Mouse (Mus musculus) cortical plate, adult 2 months (tissue): Measurements from ENCODE around the gene Tas1r2.

Experiments
- CTCF ChIP-seq: fragments of 200-500 bp; IDR thresholded peaks from 2 replicates; pipeline ENCODE4 v1.5.1; 2011; ENCODE audit warnings: mild to moderate bottlenecking, control low read depth, low read length; ENCODE audit not compliant: insufficient read depth; ENCODE audit errors: extremely low read depth
- POLR2A ChIP-seq: fragments of 200-500 bp; IDR thresholded peaks from 2 replicates; pipeline ENCODE4 v1.6.1; 2011; ENCODE audit warnings: mild to moderate bottlenecking, low read length, control low read depth; ENCODE audit not compliant: insufficient read depth; ENCODE audit errors: extremely low read depth

DNA sequence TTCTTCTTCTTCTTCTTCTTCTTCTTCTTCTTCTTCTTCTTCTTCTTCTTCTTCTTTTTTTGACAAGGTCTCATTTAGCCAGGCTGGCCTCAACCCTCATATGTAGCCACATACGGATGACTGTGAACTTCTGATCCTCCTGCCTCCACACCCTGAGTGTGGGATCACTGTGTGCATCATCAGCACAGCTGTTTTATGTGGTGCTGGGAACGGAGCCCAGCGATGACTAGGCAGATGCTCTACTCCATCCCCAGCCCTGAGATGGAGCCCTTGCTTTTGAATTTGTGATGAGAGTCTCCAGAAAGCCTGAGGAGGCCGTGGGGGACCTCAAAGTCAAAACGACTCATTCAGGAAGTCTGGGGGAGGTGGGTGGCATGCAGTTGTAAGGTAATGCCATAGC is 65.6 kb downstream of the Tas1r2 start:
- TF ChIP-seq CTCF: no peak
- TF ChIP-seq POLR2A: no peak
